Mouse (Mus musculus) lung, postnatal 0 days (tissue): ENCODE measurements around the gene Pisd. TPM values are rescaled to one million over a fixed set of nuclear protein-coding genes. Genes with fewer than 3 reads are reported as not detected.

Experiments used
- ATAC-seq: fragments of 200-750 bp; cut with Nextera tagmentation; 2 replicates; pipeline ENCODE4 v1.8.0; 2017; ENCODE audit warnings: moderate library complexity
- DNase-seq: peaks from one replicate; pipeline ENCODE4 v3.0.0-alpha.2; 2016; ENCODE audit warnings: low spot score
- H3K27ac ChIP-seq: fragments of 300-500 bp; sonication (generic); 2 replicates; pipeline ENCODE4 v1.5.1; 2014; ENCODE audit warnings: antibody characterized with exemption, mild to moderate bottlenecking, low read length, mixed read lengths
- H3K27me3 ChIP-seq: fragments of 300-500 bp; sonication (generic); replicated peaks from 2 replicates; pipeline ENCODE4 v1.6.1; 2014; ENCODE audit warnings: low read length, mixed read lengths; ENCODE audit not compliant: insufficient read depth
- H3K36me3 ChIP-seq: fragments of 300-500 bp; sonication (generic); 2 replicates; pipeline ENCODE4 v1.6.1; 2014; ENCODE audit warnings: low read length, mixed read lengths; ENCODE audit not compliant: insufficient read depth
- H3K4me1 ChIP-seq: fragments of 300-500 bp; sonication (generic); 2 replicates; pipeline ENCODE4 v1.6.1; 2014; ENCODE audit warnings: antibody characterized with exemption, low read depth, low read length, mixed read lengths; ENCODE audit not compliant: insufficient read depth
- H3K4me2 ChIP-seq: fragments of 300-500 bp; sonication (generic); replicated peaks from 2 replicates; pipeline ENCODE4 v1.6.1; 2014; ENCODE audit warnings: low read depth, mild to moderate bottlenecking, low read length, moderate library complexity, mixed read lengths
- H3K4me3 ChIP-seq: fragments of 300-500 bp; sonication (generic); 2 replicates; pipeline ENCODE4 v1.5.1; 2014; ENCODE audit warnings: low read depth, low read length
- H3K9ac ChIP-seq: fragments of 300-500 bp; sonication (generic); replicated peaks from 2 replicates; pipeline ENCODE4 v1.6.1; 2014; ENCODE audit warnings: low read depth, mild to moderate bottlenecking
- H3K9me3 ChIP-seq: fragments of 300-500 bp; sonication (generic); 2 replicates; pipeline ENCODE4 v1.6.1; 2016; ENCODE audit warnings: low read length, mixed read lengths
- CTCF ChIP-seq: IDR thresholded peaks from 2 replicates; pipeline ENCODE4 v1.5.1; 2016; ENCODE audit warnings: antibody characterized with exemption, mild to moderate bottlenecking
- EP300 ChIP-seq: IDR thresholded peaks from 2 replicates; pipeline ENCODE4 v1.6.1; 2016; ENCODE audit warnings: antibody characterized with exemption, mild to moderate bottlenecking, control low read depth
- WGBS: fragments of 180-500 bp; shearing (Covaris S2); extraction: QIAGEN DNeasy Blood & Tissue Kit; methylation state at CpG from one replicate; pipeline ENCODE4 v1.1.7; 2014; 5-methylcytosine and 5-hydroxymethylcytosine counted together
- polyA plus RNA-seq: library from polyadenylated mRNA; unstranded; fragments of >200 nt; fragmentation: Nextera tagmentation; extraction: Ambion mirVana; gene quantifications from 2 replicates; pipeline ENCODE4 v1.2.1, GENCODE M21; 2015

Pisd gene
- polyA plus RNA-seq, 1 experiment from 2014 or later: 72.7 TPM

DNA sequence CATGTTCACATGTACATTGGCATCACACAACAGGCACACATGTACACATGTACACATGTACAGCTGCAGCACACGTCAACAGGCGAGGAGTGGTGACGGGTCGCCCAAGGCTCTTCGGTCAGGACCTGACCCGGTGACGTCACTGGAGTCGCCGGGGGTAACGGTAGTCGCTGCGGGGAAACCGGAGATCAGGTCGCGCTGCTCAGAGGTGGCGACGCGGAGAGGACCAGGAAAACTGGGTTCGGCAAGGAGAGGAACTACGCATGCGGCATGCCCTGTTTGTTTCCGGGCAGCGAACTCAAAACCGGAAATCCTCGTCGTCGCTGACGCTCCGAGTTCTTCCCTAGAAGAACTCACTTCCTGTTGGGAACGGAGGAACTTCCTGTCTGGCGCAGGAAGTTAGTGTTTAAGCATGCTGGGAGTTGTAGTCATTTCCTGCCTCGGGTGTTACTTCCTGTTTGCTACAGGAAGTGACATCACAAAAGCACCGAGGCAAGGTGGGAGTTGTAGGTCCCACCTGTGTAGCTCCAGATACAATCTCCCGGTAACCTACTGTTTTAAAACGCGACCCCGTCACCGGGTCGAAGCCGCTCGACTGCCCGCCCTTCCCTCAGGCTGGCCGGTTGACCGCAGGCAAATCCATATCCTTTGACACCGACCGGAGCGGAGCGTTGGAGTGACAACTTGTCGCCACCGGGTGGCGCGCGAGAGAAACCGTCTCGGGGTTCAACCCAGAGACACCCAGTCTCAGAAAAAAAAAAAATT lies 71.6 kb downstream of the Pisd start:
- peak; percentile 86 for TF ChIP-seq EP300
- peak; percentile 87 for TF ChIP-seq CTCF
- no peaks in the 10 kb centered on the region for H3K36me3 ChIP-seq
- ATAC-seq (peak; percentile 99), DNase-seq (peak; percentile 100)
- WGBS: under 1% methylated on average over 55 of the region's 55 CpGs
- peak overlapping the region; percentile 72 for H3K4me2 ChIP-seq
- no peaks in the 10 kb centered on the region for H3K27me3 ChIP-seq
- H3K27ac ChIP-seq: peak overlapping the region; percentile 95
- peaks cover 3% of the 10 kb centered on the region; the same call in 1 of the 2 replicates for H3K4me1 ChIP-seq
- peak overlapping the region; percentile 79 for H3K9ac ChIP-seq
- no peaks in the 10 kb centered on the region for H3K9me3 ChIP-seq
- H3K4me3 ChIP-seq: peak overlapping the region; percentile 68

DNA sequence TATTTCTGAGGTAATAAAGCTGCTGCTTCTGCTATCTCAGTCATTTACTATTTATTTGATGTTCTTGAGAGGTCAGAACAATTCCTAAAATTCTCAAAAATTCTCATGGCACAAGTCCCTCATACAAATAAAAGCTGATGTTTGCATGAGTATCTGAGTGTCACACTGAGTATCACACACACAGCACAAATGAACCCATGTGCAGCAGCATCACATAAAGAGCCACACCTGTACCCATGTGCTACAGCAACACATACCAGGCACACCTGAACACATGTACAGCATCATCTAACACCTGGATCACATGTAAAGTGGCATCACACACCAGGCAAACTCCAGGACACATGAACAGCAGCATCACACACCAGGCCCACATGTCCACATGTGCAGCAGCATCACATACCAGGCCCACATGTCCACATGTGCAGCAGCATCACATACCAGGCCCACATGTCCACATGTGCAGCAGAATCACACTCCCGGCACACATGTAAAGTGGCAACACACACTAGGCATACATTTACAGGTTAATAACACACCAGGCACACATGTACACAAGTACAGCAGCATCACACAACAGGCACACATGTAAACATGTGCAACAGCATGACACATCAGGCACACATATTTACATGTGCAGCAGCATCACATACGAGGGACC lies 72.3 kb downstream of the Pisd start:
- WGBS: 13% methylated on average over 2 of the region's 2 CpGs
- TF ChIP-seq EP300 (no peak), CTCF (no peak)
- ATAC-seq (no peak), DNase-seq (peak; percentile 9)
- no peaks in the 10 kb centered on the region for H3K36me3 ChIP-seq
- peak overlapping the region; percentile 79 for H3K9ac ChIP-seq
- H3K9me3 ChIP-seq: no peaks in the 10 kb centered on the region
- H3K27me3 ChIP-seq: no peaks in the 10 kb centered on the region
- H3K4me1 ChIP-seq: peaks cover 3% of the 10 kb centered on the region; the same call in 1 of the 2 replicates
- H3K4me3 ChIP-seq: peak overlapping the region; percentile 68
- H3K27ac ChIP-seq: peak overlapping the region; percentile 95
- H3K4me2 ChIP-seq: peak overlapping the region; percentile 72

DNA sequence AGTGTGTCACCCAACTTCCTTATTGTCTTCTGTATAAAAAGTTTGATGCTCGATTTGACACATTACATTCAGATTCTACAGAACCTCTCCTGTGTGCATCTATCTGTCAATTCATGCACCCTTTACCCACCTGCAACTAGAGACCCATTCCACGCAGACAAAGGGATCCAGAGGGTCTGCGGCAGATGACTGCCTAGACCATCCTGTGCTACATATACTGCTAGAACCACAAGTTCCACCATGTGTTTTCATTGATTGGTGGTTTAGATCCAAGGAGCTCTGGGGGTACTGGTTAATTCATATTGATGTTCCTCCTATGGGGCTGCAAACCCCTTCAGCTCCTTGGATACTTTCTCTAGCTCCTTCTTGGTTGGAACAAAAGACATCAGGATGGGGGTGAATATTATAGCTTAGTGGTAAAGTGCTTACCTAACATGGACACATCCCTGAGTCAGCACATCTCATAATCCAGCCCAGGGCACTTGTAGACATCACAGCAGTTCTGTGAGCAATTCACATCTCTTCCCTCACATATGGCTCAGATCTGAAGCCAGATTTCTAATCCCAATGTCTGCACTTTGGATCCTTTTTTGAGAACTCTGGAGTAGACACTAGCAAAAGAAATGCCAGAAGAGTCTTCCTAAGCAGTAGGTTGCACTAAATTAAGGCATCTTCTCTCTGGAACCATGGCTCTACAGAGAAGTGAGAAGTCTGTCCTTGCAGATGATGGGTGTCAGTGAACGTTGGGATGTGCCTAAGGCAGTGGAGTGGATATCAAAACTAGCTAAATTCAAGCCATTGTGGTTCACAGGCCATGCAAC lies 73.0 kb downstream of the Pisd start:
- ATAC-seq (no peak), DNase-seq (no peak)
- TF ChIP-seq EP300 (no peak), CTCF (no peak)
- no peak overlapping the region for H3K27ac ChIP-seq
- peaks cover 3% of the 10 kb centered on the region; the same call in 1 of the 2 replicates for H3K4me1 ChIP-seq
- no peak overlapping the region for H3K9ac ChIP-seq
- H3K27me3 ChIP-seq: no peaks in the 10 kb centered on the region
- no peak overlapping the region for H3K4me3 ChIP-seq
- no peaks in the 10 kb centered on the region for H3K36me3 ChIP-seq
- WGBS: 64% methylated on average over 4 of the region's 4 CpGs
- H3K4me2 ChIP-seq: no peak overlapping the region
- H3K9me3 ChIP-seq: no peaks in the 10 kb centered on the region

DNA sequence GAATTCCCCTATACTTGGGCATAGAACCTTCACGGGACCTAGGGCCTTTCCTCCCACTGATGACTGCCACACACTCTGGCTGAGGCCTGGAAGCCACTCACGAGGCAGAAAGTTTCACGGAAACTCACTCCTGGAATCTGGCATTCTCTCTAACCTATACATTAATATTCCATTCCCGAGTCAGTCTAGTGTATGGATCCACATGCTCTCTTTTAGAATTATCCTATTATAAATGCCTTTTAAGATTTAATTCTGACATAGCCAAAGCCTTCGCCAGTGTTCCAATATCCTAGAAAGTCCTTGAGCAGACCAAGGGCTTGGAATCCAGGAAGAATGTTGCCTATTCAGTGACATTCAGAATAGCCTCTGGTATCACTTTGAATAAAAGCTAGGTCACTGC lies 74.0 kb downstream of the Pisd start:
- no peak overlapping the region for H3K4me2 ChIP-seq
- H3K4me3 ChIP-seq: no peak overlapping the region
- ATAC-seq (no peak), DNase-seq (no peak)
- H3K27me3 ChIP-seq: no peaks in the 10 kb centered on the region
- no peaks in the 10 kb centered on the region for H3K36me3 ChIP-seq
- peaks cover 3% of the 10 kb centered on the region; the same call in 1 of the 2 replicates for H3K4me1 ChIP-seq
- WGBS: 66% methylated on average over 5 of the region's 5 CpGs
- TF ChIP-seq CTCF (no peak), EP300 (no peak)
- H3K27ac ChIP-seq: no peak overlapping the region
- no peak overlapping the region for H3K9ac ChIP-seq
- no peaks in the 10 kb centered on the region for H3K9me3 ChIP-seq

DNA sequence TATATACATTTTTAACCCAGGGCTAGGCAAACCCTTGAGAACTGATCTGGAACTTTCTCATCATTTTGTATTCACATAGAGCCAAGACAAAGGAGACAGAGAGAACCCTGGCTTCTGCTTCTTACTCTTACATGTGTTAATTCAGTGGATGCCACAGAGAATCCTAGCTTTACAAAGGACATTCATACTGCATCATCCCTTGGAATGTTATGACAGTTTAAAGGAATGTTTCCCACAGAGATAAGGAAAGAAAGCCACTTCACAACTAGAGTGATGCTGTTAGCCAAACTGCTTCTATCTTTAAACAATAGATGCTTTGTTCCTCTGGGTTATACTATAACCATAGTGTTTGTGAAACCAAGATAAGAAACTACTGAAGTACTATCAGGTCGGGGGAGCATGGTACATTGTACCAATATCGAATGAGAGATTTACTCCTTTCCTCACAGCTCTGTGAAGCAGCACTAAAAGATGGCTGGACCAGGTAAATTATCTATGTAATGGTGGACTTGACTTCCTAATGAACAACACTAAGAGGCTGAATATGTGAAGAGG lies 79.1 kb downstream of the Pisd start:
- Histone ChIP-seq H3K36me3 (no peaks in the 10 kb centered on the region), H3K27me3 (no peaks in the 10 kb centered on the region), H3K4me1 (no peaks in the 10 kb centered on the region), H3K27ac (no peak overlapping the region), H3K4me2 (no peak overlapping the region), H3K9me3 (no peaks in the 10 kb centered on the region), H3K9ac (no peak overlapping the region), H3K4me3 (no peak overlapping the region)
- WGBS: 45% methylated on average over 2 of the region's 2 CpGs
- TF ChIP-seq CTCF (no peak), EP300 (no peak)
- no peak for DNase-seq
- no peak for ATAC-seq
